Mouse (Mus musculus) cerebellum, adult 2 months (tissue): ENCODE results near the gene Psmd13.

ENCODE experiments used
- CTCF ChIP-seq: fragments of 200-500 bp; IDR thresholded peaks from 2 replicates; pipeline ENCODE4 v1.5.1; 2011; ENCODE audit warnings: low read depth, mild to moderate bottlenecking, control low read depth, low read length, moderate library complexity, borderline replicate concordance; ENCODE audit not compliant: insufficient read depth
- POLR2A ChIP-seq: fragments of 200-500 bp; IDR thresholded peaks from 2 replicates; pipeline ENCODE4 v1.6.1; 2011; ENCODE audit warnings: low read length, control low read depth, borderline replicate concordance; ENCODE audit not compliant: insufficient read depth

DNA sequence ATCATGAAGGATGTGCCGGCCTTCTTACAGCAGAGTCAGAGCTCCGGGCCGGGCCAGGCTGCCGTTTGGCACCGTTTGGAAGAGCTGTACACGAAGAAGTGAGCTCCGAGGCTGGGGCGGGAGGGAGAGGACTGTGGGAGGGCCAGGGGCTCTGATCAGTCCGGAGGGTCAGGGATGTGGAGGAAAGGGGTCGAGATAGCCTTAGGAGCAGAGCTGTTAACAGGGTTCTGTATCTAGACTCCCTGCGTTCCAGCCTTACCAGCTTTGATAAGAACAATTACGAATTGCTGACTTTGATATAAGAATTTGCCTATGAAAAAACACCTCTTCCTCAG lies 668 bp downstream of the Psmd13 start:
- TF ChIP-seq POLR2A (no peak), CTCF (no peak)
